Mouse (Mus musculus) intestine, embryonic 15.5 days (tissue): ENCODE data around the gene Diaph2. TPM values are rescaled to one million over a fixed set of nuclear protein-coding genes. Genes with fewer than 3 reads are reported as not detected.
"Not testable (repeated sequence)": the region's sequence is repeated elsewhere in the genome, so short reads cannot be mapped to it uniquely, and the experiment has no call there.

Source experiments
- ATAC-seq: fragments of 200-750 bp; cut with Nextera tagmentation; 2 replicates; pipeline ENCODE4 v1.8.0; 2017; ENCODE audit warnings: moderate TSS enrichment, moderate library complexity
- H3K27ac ChIP-seq: fragments of 300-500 bp; sonication (generic); 2 replicates; pipeline ENCODE4 v1.5.1; 2015; ENCODE audit warnings: mild to moderate bottlenecking, inconsistent platforms
- H3K27me3 ChIP-seq: fragments of 300-500 bp; sonication (generic); replicated peaks from 2 replicates; pipeline ENCODE4 v1.6.1; 2015; ENCODE audit warnings: inconsistent platforms
- H3K36me3 ChIP-seq: fragments of 300-500 bp; sonication (generic); 2 replicates; pipeline ENCODE4 v1.6.1; 2015; ENCODE audit warnings: inconsistent platforms
- H3K4me1 ChIP-seq: fragments of 300-500 bp; sonication (generic); replicated peaks from 2 replicates; pipeline ENCODE4 v1.6.1; 2015; ENCODE audit warnings: inconsistent platforms
- H3K4me2 ChIP-seq: fragments of 300-500 bp; sonication (generic); replicated peaks from 2 replicates; pipeline ENCODE4 v1.6.1; 2015; ENCODE audit warnings: mild to moderate bottlenecking, inconsistent platforms
- H3K4me3 ChIP-seq: fragments of 300-500 bp; sonication (generic); replicated peaks from 2 replicates; pipeline ENCODE4 v1.5.1; 2015; ENCODE audit warnings: inconsistent platforms
- H3K9ac ChIP-seq: fragments of 300-500 bp; sonication (generic); 2 replicates; pipeline ENCODE4 v1.6.1; 2015; ENCODE audit warnings: inconsistent platforms
- H3K9me3 ChIP-seq: fragments of 300-500 bp; sonication (generic); 2 replicates; pipeline ENCODE4 v1.6.1; 2016; ENCODE audit warnings: inconsistent platforms
- WGBS: fragments of 180-500 bp; shearing (Covaris S2); methylation state at CpG from one replicate; pipeline ENCODE4 v1.1.7; 2015; 5-methylcytosine and 5-hydroxymethylcytosine counted together
- polyA plus RNA-seq: library from polyadenylated mRNA; unstranded; fragments of >200 nt; fragmentation: Nextera tagmentation; extraction: Ambion mirVana; gene quantifications from 2 replicates; pipeline ENCODE4 v1.2.1, GENCODE M21; 2015

Diaph2 gene
- polyA plus RNA-seq, 1 experiment from 2014 or later: 4.4 TPM

DNA sequence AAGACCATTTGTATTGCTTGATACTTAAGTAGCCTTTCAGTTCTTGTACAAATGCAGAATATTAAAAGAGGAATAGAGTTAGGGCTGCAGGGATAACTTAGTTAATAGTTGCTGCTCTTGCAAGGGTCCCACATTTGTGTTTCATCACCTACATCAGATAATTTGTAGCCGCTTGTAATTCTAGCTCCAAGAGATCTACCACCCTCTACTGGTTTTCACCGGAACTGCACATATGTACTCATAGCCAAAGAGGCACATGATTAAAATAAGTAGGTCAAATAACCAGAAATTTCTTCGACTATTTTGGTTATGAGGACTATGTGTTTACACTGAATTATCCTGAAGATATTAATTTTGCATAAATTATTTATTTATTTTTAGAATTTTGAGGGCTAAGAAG, 134.9 kb downstream of the Diaph2 start:
- H3K9me3 ChIP-seq: no peaks in the 10 kb centered on the region
- no peaks in the 10 kb centered on the region for H3K36me3 ChIP-seq
- no peak overlapping the region for H3K4me3 ChIP-seq
- H3K27me3 ChIP-seq: no peaks in the 10 kb centered on the region
- no peaks in the 10 kb centered on the region for H3K4me1 ChIP-seq
- H3K9ac ChIP-seq: no peak overlapping the region
- 20% methylated on average over 3 of the region's 3 CpGs for WGBS
- no peak overlapping the region for H3K4me2 ChIP-seq
- ATAC-seq: no peak
- no peak overlapping the region for H3K27ac ChIP-seq

DNA sequence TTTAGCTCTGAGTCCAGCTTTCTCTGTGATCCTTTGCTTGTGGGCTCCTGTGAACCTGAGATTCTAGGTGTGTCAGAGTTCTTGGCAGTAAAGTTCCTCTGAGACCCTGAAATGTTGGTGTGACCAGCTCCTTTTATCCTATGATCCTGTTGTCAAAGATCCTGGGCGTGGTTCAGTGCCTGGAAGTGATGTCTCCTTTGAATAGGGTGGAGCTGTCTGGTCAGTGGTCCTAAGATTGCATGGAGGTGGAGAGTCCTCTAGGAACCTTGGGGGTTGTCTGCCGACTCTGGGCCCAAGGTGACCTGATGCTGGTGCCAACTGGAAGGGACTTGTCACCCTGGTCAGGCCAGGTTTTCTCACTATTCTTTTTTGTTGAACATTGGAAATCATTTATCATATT, 176.3 kb downstream of the Diaph2 start:
- Histone ChIP-seq H3K9ac (no peak overlapping the region), H3K36me3 (no peaks in the 10 kb centered on the region), H3K27me3 (no peaks in the 10 kb centered on the region), H3K4me2 (no peak overlapping the region), H3K4me1 (no peaks in the 10 kb centered on the region), H3K4me3 (no peak overlapping the region), H3K27ac (no peak overlapping the region), H3K9me3 (no peaks in the 10 kb centered on the region)
- ATAC-seq: no peak
- WGBS: 79% methylated on average over 2 of the region's 2 CpGs

DNA sequence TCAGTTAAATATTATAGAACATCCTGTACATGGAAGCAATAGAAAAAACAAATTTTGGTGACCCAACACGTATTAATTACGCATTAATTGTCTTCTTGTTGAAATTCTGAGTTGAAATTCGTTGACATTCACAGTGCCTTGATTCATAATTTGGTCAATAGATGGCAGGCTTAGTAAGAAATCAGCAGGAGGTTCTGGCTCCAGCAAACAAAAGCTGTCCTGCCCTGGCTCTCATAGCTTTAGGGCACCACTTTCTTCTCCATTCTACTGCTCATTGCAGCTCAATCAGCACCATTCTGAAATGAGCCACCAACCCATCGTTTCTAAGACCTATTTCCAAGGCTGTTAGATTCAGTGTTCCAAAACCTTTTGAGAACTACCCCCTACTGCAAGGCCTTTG, 225.3 kb downstream of the Diaph2 start:
- 70% methylated on average over 4 of the region's 4 CpGs for WGBS
- H3K9ac ChIP-seq: no peak overlapping the region

DNA sequence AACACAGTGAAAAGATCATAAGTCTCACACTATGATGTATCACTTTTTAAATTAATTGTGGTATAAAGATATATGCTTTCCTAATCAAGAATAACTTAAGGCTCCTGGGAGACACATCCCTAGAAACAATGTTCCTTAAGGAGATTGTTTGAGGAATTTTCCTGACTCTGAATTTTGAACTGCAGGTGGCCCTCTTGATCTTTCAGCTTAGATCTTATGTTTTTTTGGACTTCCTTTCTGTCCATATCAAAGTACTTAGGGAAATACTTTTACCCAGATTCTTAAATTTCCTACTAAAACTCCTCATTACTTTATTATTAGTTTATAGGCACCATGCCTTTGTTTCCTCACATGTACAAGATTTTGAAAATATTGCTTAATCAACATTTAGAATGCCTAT, 258.7 kb downstream of the Diaph2 start:
- Histone ChIP-seq H3K4me3 (no peak overlapping the region), H3K27me3 (no peaks in the 10 kb centered on the region), H3K9ac (no peak overlapping the region), H3K27ac (no peak overlapping the region), H3K36me3 (no peaks in the 10 kb centered on the region), H3K4me1 (no peaks in the 10 kb centered on the region), H3K4me2 (no peak overlapping the region), H3K9me3 (no peaks in the 10 kb centered on the region)
- no peak for ATAC-seq

More for the DNA sequence above, 225.3 kb downstream of the Diaph2 start:
- H3K4me1 ChIP-seq: no peaks in the 10 kb centered on the region
- no peaks in the 10 kb centered on the region for H3K9me3 ChIP-seq
- H3K27me3 ChIP-seq: no peaks in the 10 kb centered on the region
- no peak overlapping the region for H3K4me3 ChIP-seq
- no peak for ATAC-seq
- H3K27ac ChIP-seq: no peak overlapping the region
- H3K36me3 ChIP-seq: no peaks in the 10 kb centered on the region
- no peak overlapping the region for H3K4me2 ChIP-seq

DNA sequence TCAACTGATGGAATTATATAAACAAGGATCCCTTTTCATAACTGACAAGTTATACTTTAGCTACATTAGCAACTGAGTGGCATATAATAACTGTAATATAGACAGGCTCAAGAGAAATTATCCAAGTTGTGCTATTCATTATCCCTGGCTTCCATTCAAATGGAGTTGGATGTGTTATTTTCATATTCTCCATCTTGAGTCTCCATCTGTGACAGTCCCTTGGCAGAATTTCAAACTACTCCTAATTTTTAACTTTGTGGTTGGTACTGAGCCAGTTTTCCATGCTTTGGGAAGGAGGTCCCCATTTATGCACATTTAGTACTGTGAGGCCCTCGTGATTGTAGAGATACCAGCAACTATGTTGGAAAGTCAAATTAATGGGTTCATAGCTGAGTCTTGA, 270.2 kb downstream of the Diaph2 start:
- H3K4me2 ChIP-seq: no peak overlapping the region
- no peaks in the 10 kb centered on the region for H3K36me3 ChIP-seq
- no peak overlapping the region for H3K4me3 ChIP-seq
- H3K27ac ChIP-seq: no peak overlapping the region
- no peak for ATAC-seq
- H3K9me3 ChIP-seq: no peaks in the 10 kb centered on the region
- no peaks in the 10 kb centered on the region for H3K27me3 ChIP-seq
- H3K9ac ChIP-seq: no peak overlapping the region
- WGBS: 60% methylated on average over 1 of the region's 1 CpGs
- H3K4me1 ChIP-seq: no peaks in the 10 kb centered on the region

DNA sequence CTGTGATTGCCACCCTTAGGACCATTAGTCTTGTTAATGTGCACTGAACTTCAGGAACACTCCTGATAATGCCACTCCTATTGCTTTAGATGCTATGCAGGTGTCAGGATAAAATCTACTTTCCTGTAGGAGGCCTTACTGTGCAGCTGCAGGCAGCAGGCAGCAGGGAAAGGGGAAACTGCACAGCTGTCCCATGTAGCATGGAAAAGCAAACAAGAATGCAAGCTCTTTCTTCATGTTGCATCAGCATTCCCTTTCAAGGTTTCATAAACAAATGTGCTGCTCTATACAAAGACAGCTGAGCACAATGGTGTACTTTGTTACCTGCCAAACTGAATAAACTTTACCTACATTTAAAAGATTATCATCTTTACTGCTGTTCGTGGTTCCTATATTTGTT, 295.0 kb downstream of the Diaph2 start:
- H3K4me2 ChIP-seq: no peak overlapping the region
- no peak overlapping the region for H3K27ac ChIP-seq
- H3K4me3 ChIP-seq: no peak overlapping the region
- H3K4me1 ChIP-seq: no peaks in the 10 kb centered on the region
- no peak for ATAC-seq
- H3K27me3 ChIP-seq: no peaks in the 10 kb centered on the region
- H3K36me3 ChIP-seq: no peaks in the 10 kb centered on the region
- H3K9ac ChIP-seq: no peak overlapping the region
- WGBS: 42% methylated on average over 1 of the region's 1 CpGs
- H3K9me3 ChIP-seq: no peaks in the 10 kb centered on the region

DNA sequence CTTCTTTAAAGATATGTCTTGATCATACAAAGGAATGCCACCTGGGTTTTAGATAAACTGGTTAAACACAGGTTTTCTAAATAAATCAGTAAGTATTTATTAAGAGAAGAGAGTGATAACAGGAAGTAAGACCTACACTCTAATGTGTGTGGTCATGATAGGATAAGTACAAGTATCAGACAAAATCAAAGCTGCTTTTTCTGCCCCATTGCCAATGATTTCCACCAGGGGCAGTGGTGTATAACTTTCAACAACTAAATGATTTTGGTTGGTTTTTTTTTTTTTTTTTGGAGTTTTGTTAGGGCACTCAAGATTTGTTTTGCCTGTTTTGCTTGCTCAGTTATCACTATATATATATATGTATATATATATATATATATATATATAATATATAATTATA, 399.7 kb downstream of the Diaph2 start:
- H3K36me3 ChIP-seq: no peaks in the 10 kb centered on the region
- H3K27ac ChIP-seq: no peak overlapping the region
- no peak for ATAC-seq
- no peaks in the 10 kb centered on the region for H3K27me3 ChIP-seq
- H3K4me3 ChIP-seq: no peak overlapping the region
- no peaks in the 10 kb centered on the region for H3K4me1 ChIP-seq
- no peak overlapping the region for H3K9ac ChIP-seq
- no peak overlapping the region for H3K4me2 ChIP-seq
- H3K9me3 ChIP-seq: no peaks in the 10 kb centered on the region

DNA sequence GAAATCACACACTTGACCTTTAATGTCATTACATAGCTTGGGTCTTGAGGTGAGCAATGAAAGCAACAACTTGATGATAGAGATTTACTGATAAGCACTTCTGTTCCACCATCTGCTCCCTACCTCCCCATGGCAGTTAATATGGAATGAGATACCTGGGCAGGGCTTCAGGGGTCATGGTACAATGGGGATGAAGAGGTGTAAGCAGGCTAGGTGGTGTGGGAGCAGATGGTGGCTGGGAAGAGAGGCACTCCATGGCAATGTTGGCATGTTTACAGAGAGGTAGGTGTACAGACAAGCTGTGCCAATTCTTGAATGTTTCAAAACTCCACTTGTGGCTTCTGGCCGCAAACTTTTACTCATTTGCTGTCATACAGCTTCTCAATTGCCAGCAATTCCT, 402.6 kb downstream of the Diaph2 start:
- no peak overlapping the region for H3K27ac ChIP-seq
- ATAC-seq: no peak
- H3K4me2 ChIP-seq: no peak overlapping the region
- H3K9me3 ChIP-seq: no peaks in the 10 kb centered on the region
- no peaks in the 10 kb centered on the region for H3K4me1 ChIP-seq
- no peak overlapping the region for H3K4me3 ChIP-seq
- no peak overlapping the region for H3K9ac ChIP-seq
- no peaks in the 10 kb centered on the region for H3K36me3 ChIP-seq
- H3K27me3 ChIP-seq: no peaks in the 10 kb centered on the region
- 73% methylated on average over 1 of the region's 1 CpGs for WGBS

DNA sequence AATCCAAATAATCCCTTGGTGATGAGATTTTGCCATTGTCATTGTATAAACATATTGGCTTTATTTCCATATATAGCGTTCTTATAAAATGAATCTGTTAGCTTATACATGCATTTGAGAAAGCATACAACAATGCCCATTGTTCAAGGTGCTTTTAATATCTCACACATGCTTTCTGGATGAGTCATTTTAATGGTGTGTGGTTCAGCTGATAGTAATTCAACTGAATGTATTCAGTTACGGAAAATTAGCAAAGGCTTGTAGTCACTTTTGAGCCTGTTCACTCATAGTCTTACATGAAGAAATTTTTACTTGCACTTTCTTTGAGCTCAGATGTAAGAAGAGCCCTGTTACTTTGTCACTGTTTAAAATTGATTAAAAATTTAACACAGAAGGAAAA, 423.6 kb downstream of the Diaph2 start:
- no peak for ATAC-seq
- Histone ChIP-seq H3K36me3 (no peaks in the 10 kb centered on the region), H3K4me1 (no peaks in the 10 kb centered on the region), H3K9me3 (no peaks in the 10 kb centered on the region), H3K27ac (no peak overlapping the region), H3K4me3 (no peak overlapping the region), H3K9ac (no peak overlapping the region), H3K4me2 (no peak overlapping the region), H3K27me3 (no peaks in the 10 kb centered on the region)
- WGBS: 81% methylated on average over 2 of the region's 2 CpGs

DNA sequence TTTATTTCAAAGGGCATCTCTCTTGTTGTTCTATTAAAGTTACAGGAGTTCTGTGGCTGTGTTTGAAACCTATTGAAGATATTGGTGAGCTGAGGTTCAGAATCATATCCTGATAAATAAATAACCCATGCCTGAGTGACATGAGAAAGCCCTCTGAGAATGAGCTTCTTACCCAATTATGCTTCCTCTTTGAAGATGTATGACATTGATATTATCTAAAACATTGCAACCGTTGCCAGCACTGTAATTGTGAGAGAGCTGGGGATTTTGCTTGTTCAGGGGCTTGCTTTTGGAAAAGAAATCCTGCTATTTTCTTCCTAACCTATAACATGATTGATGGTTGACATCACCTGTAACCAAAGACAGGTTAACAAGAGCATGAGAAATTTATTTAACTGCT, 438.3 kb downstream of the Diaph2 start:
- 64% methylated on average over 1 of the region's 1 CpGs for WGBS

DNA sequence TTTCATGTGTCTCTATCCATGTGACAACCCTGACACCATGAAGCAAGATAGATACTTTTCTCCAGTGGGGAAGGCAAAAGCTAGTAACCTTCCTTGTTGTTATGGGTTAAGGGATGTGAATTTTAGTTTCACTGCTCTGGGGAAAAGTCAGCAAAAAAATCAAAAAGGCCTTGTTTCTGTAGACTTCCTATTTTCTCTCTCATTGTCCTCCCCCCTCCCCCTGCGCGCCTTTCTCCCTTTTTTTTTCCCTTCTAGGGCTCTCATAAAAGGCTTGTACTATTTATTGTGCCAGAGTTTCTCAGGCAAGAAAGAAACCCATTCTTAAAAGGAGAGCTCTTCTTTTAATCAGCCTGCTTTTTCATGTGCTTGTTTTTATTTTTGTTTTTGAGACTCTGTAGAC, 438.9 kb downstream of the Diaph2 start:
- ATAC-seq: no peak

More for the DNA sequence above, 438.3 kb downstream of the Diaph2 start:
- Histone ChIP-seq H3K4me3 (no peak overlapping the region), H3K27ac (no peak overlapping the region), H3K36me3 (no peaks in the 10 kb centered on the region), H3K4me1 (no peaks in the 10 kb centered on the region), H3K27me3 (no peaks in the 10 kb centered on the region), H3K9me3 (no peaks in the 10 kb centered on the region), H3K9ac (no peak overlapping the region), H3K4me2 (no peak overlapping the region)
- no peak for ATAC-seq

DNA sequence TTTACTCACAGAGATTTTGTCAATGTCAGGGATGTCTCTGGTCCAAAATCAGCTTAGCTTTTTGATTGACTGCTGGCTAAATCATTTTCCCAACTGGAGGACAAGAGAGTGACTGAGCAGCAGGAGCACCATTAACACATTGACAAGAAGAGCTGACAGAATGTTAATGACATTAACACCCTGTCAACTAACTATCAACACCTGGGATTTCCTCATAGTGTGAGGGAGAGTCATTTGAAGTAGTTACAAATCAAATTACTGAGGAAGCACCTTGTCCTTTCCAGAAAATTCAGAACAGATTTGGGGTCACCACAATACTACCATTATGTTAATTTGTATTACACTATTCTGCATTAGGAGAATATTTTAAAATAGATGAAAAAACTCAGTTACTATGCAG, 439.7 kb downstream of the Diaph2 start:
- no peaks in the 10 kb centered on the region for H3K4me1 ChIP-seq
- no peak overlapping the region for H3K27ac ChIP-seq
- H3K9me3 ChIP-seq: no peaks in the 10 kb centered on the region
- ATAC-seq: no peak
- no peaks in the 10 kb centered on the region for H3K27me3 ChIP-seq
- H3K36me3 ChIP-seq: no peaks in the 10 kb centered on the region
- no peak overlapping the region for H3K4me3 ChIP-seq
- no peak overlapping the region for H3K4me2 ChIP-seq
- H3K9ac ChIP-seq: no peak overlapping the region

More for the DNA sequence above, 438.9 kb downstream of the Diaph2 start:
- H3K4me1 ChIP-seq: no peaks in the 10 kb centered on the region
- no peak overlapping the region for H3K27ac ChIP-seq
- no peak overlapping the region for H3K4me3 ChIP-seq
- H3K27me3 ChIP-seq: no peaks in the 10 kb centered on the region
- H3K9me3 ChIP-seq: no peaks in the 10 kb centered on the region
- H3K4me2 ChIP-seq: no peak overlapping the region
- no peak overlapping the region for H3K9ac ChIP-seq
- H3K36me3 ChIP-seq: no peaks in the 10 kb centered on the region
- WGBS: 88% methylated on average over 2 of the region's 2 CpGs

DNA sequence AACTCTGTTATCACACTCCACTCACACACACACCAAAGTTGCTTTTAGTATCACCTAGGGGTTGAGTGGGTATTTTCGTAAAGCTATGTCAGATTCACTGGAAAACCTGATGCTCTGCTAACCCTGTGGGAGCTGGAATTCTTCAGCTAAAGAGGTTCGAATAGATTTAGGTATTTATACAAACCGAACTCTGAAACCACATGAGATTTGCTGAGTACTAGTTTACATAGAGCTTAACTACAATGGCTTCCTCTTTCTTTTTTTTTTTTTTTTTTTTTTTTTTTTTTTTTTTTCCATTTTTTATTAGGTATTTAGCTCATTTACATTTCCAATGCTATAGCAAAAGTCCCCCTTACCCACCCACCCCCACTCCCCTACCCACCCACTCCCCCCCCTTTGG, 447.9 kb downstream of the Diaph2 start:
- not testable (repeated sequence) for ATAC-seq, H3K4me1 ChIP-seq, H3K4me3 ChIP-seq, H3K27ac ChIP-seq, H3K4me2 ChIP-seq, H3K27me3 ChIP-seq, H3K36me3 ChIP-seq, H3K9ac ChIP-seq, H3K9me3 ChIP-seq
- WGBS: 91% methylated on average over 3 of the region's 3 CpGs

DNA sequence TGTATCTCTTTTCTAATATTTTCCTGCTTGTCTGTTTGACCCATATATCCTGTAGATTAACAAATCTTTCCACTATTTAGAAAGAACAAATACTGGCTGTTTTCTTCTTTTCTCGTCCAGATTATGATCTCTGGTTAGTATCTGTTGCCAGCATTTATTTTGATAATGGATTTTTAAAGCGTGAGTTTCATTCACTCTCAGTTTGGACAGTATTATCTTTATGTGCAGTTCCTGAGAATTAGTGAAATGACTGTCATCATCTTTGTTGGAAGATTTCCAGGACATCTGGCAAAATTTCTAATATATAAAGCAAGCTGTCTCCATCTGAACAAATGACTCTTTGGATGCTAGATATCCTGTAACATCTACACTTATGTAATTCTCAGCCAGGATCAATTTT, 455.7 kb downstream of the Diaph2 start:
- Histone ChIP-seq H3K36me3 (no peaks in the 10 kb centered on the region), H3K9me3 (no peaks in the 10 kb centered on the region), H3K27me3 (no peaks in the 10 kb centered on the region), H3K27ac (no peak overlapping the region), H3K4me2 (no peak overlapping the region), H3K9ac (no peak overlapping the region), H3K4me3 (no peak overlapping the region), H3K4me1 (no peaks in the 10 kb centered on the region)
- no peak for ATAC-seq
- WGBS: 50% methylated on average over 2 of the region's 2 CpGs
